In the genomic region with DNA sequence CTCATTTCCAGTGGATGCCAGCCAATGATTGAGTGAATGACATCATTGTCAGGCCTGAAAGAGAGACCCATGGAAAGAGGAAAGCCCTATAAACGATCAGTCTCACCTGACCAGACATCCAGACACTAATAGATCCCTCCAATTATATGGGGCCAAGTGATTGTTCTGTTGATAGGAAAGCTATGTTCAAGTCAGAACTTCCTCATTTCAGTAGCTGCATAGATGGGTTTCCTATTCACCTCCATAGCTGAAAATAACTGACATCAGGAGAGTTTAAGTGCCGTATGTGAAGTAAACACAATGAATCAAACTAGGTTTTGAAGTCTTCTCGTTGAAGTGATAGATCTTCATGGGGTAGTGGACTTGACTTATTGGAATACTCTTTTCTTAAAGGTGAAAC, we compare ENCODE assay signal across 19 mouse cellular contexts.
"Had no signal": no experiment of that assay in that cellular context is flagged by ENCODE, and none has a peak within 500 bp of the region (broad histone marks: within the 10 kb centered on the region; RNA-seq: fewer than 3 reads in every experiment).

No protein-coding gene starts in this region.

- H3K4me3 ChIP-seq: midbrain, embryonic 10.5 days; midbrain, embryonic 12.5 days; myocyte; neural tube, embryonic 13.5 days; neural tube, embryonic 15.5 days had no signal

- H3K4me1 ChIP-seq: midbrain, embryonic 10.5 days; midbrain, embryonic 12.5 days; neural tube, embryonic 13.5 days; neural tube, embryonic 15.5 days had no signal

- H3K9ac ChIP-seq: lung, embryonic 14.5 days; midbrain, embryonic 12.5 days; neural tube, embryonic 13.5 days; neural tube, embryonic 15.5 days had no signal

- H3K9me3 ChIP-seq: midbrain, embryonic 10.5 days; midbrain, embryonic 12.5 days; neural tube, embryonic 13.5 days; neural tube, embryonic 15.5 days had no signal

- H3K27me3 ChIP-seq: midbrain, embryonic 12.5 days; neural tube, embryonic 13.5 days; neural tube, embryonic 15.5 days had no signal

- ATAC-seq: midbrain, embryonic 16.5 days had no signal

- H3K4me2 ChIP-seq: lung, embryonic 14.5 days; midbrain, embryonic 12.5 days; neural tube, embryonic 13.5 days; neural tube, embryonic 15.5 days had no signal

- H3K27ac ChIP-seq: midbrain, embryonic 10.5 days; midbrain, embryonic 12.5 days; neural tube, embryonic 13.5 days; neural tube, embryonic 15.5 days had no signal

- DNase-seq: lung, adult 18-20 months; lung, embryonic 14.5 days; lung, postnatal 10 days; lung, postnatal 4 days; midbrain, embryonic 14.5 days; retina, postnatal 1 day; right cerebral cortex, adult 18-20 months; right cerebral cortex, postnatal 25 days; right cerebral cortex, postnatal 4 days; spleen, adult 18-20 months; thymus, adult 2 months; thymus, postnatal 25 days; thymus, postnatal 4 days had no signal

- H3K36me3 ChIP-seq: midbrain, embryonic 10.5 days; midbrain, embryonic 12.5 days had no signal
